Mouse (Mus musculus) forebrain, embryonic 11.5 days (tissue): ENCODE measurements at regions not wholly inside any gene's neighbourhood (a gene's known extent, or its start where the extent isn't known, plus 50 kb on each side); places are given as distances from the start of the nearest gene placed in this dataset.

Experiments
- ATAC-seq: fragments of 200-750 bp; cut with Nextera tagmentation; replicated peaks from 2 replicates; pipeline ENCODE4 v1.8.0; 2017; ENCODE audit warnings: moderate TSS enrichment; ENCODE audit not compliant: low FRiP score
- DNase-seq: peaks from one replicate; pipeline ENCODE4 v3.0.0-alpha.2; 2017; ENCODE audit warnings: low spot score
- H3K27ac ChIP-seq: fragments of 300-500 bp; sonication (generic); 2 replicates; pipeline ENCODE4 v1.5.1; 2014; ENCODE audit warnings: low read depth, low read length
- H3K27me3 ChIP-seq: fragments of 300-500 bp; sonication (generic); 2 replicates; pipeline ENCODE4 v1.6.1; 2014; ENCODE audit warnings: mild to moderate bottlenecking, low read length, mixed read lengths; ENCODE audit not compliant: control insufficient read depth, insufficient read depth
- H3K36me3 ChIP-seq: fragments of 300-500 bp; sonication (generic); 2 replicates; pipeline ENCODE4 v1.6.1; 2014; ENCODE audit warnings: mild to moderate bottlenecking, low read length, moderate library complexity, mixed read lengths; ENCODE audit not compliant: control insufficient read depth, insufficient read depth
- H3K4me1 ChIP-seq: fragments of 300-500 bp; sonication (generic); replicated peaks from 2 replicates; pipeline ENCODE4 v1.6.1; 2014; ENCODE audit warnings: low read length, mixed read lengths; ENCODE audit not compliant: control insufficient read depth, insufficient read depth
- H3K4me2 ChIP-seq: fragments of 300-500 bp; sonication (generic); 2 replicates; pipeline ENCODE4 v1.6.1; 2014; ENCODE audit warnings: low read depth, mild to moderate bottlenecking, low read length, moderate library complexity, mixed read lengths; ENCODE audit not compliant: severe bottlenecking
- H3K4me3 ChIP-seq: fragments of 300-500 bp; sonication (generic); 2 replicates; pipeline ENCODE4 v1.5.1; 2014; ENCODE audit warnings: low read depth, low read length
- H3K9ac ChIP-seq: fragments of 300-500 bp; sonication (generic); 2 replicates; pipeline ENCODE4 v1.6.1; 2014; ENCODE audit warnings: low read length
- H3K9me3 ChIP-seq: fragments of 300-500 bp; sonication (generic); 2 replicates; pipeline ENCODE4 v1.6.1; 2016; ENCODE audit warnings: low read length, mixed read lengths; ENCODE audit not compliant: control insufficient read depth
- WGBS: fragments of 180-500 bp; shearing (Covaris S2); extraction: QIAGEN DNeasy Blood & Tissue Kit; methylation state at CpG from one replicate; pipeline ENCODE4 v1.1.7; 2014; 5-methylcytosine and 5-hydroxymethylcytosine counted together

DNA sequence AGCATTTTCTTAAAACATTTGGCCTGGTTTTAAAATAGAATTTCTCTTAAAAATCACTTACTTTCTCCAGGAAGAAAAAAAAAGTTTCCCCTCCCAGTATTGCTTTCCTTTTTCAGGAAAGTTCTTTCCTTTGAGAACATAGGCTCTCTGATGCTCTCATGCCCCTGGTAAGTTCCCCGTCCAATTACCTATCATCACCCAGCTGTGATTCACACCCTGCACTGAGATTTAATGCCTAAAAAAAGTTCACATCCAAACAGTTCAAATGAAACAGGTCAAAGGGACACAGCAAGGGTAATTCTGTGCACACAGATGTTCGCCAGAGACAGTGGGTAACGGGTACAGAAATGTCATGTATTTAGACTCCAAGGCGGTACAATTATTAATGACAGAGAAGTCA is 191.8 kb upstream of the Tll1 start:
- Histone ChIP-seq H3K27ac (no peak overlapping the region), H3K36me3 (no peaks in the 10 kb centered on the region), H3K4me3 (no peak overlapping the region), H3K4me2 (no peak overlapping the region), H3K9me3 (no peaks in the 10 kb centered on the region), H3K4me1 (no peaks in the 10 kb centered on the region), H3K27me3 (no peaks in the 10 kb centered on the region), H3K9ac (no peak overlapping the region)
- no peak for ATAC-seq
- 85% methylated on average over 4 of the region's 4 CpGs for WGBS
- no peak for DNase-seq

- Histone ChIP-seq H3K9ac (no peak overlapping the region), H3K4me3 (no peak overlapping the region), H3K4me1 (no peaks in the 10 kb centered on the region), H3K27me3 (no peaks in the 10 kb centered on the region), H3K9me3 (no peaks in the 10 kb centered on the region), H3K36me3 (no peaks in the 10 kb centered on the region), H3K4me2 (no peak overlapping the region), H3K27ac (no peak overlapping the region)
- DNase-seq: no peak
- no peak for ATAC-seq
- WGBS: 83% methylated on average over 5 of the region's 5 CpGs
Measured at GRCm38 (mm10) chr8:64395816-64396215, 189.7 kb upstream of the Tll1 start.

DNA sequence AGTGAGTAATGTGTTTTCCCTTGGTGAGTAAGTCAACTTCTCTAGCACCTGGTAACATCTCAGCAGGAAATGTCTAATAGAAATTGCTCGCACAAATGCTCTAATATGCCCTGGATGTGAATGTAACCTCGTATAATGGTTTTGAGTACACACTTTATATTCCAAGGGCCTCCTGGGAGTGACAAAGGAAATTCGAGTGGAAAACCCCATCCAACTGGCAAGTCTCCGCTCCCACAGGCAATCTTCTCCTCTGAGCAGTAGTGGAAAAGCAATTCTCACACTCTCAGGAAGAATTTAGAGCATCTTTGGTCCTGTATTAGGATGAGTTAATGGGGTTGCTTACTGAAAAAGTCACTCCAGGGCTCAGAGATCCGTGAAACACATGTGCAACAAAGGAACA is 183.4 kb upstream of the Tll1 start:
- no peaks in the 10 kb centered on the region for H3K9me3 ChIP-seq
- WGBS: 68% methylated on average over 5 of the region's 5 CpGs
- H3K9ac ChIP-seq: no peak overlapping the region
- no peak overlapping the region for H3K4me3 ChIP-seq
- H3K36me3 ChIP-seq: no peaks in the 10 kb centered on the region
- H3K4me1 ChIP-seq: no peaks in the 10 kb centered on the region
- no peak overlapping the region for H3K4me2 ChIP-seq
- no peaks in the 10 kb centered on the region for H3K27me3 ChIP-seq
- H3K27ac ChIP-seq: no peak overlapping the region
- DNase-seq: no peak
- no peak for ATAC-seq

GRCm38 (mm10) chr8:64388299-64388698 is 182.2 kb upstream of the Tll1 start:
- Histone ChIP-seq H3K9me3 (no peaks in the 10 kb centered on the region), H3K27me3 (no peaks in the 10 kb centered on the region), H3K4me2 (no peak overlapping the region), H3K27ac (no peak overlapping the region), H3K4me1 (no peaks in the 10 kb centered on the region), H3K4me3 (no peak overlapping the region), H3K9ac (no peak overlapping the region), H3K36me3 (no peaks in the 10 kb centered on the region)
- ATAC-seq (no peak), DNase-seq (no peak)
- WGBS: 88% methylated on average over 2 of the region's 2 CpGs

- ATAC-seq (no peak), DNase-seq (no peak)
- 88% methylated on average over 9 of the region's 9 CpGs for WGBS
- Histone ChIP-seq H3K36me3 (no peaks in the 10 kb centered on the region), H3K9ac (no peak overlapping the region), H3K27me3 (no peaks in the 10 kb centered on the region), H3K4me1 (no peaks in the 10 kb centered on the region), H3K9me3 (no peaks in the 10 kb centered on the region), H3K4me2 (no peak overlapping the region), H3K27ac (no peak overlapping the region), H3K4me3 (no peak overlapping the region)
Measured at GRCm38 (mm10) chr8:64379732-64380349, 173.8 kb upstream of the Tll1 start.

- 81% methylated on average over 2 of the region's 2 CpGs for WGBS
Measured at GRCm38 (mm10) chr8:64377830-64378229, 171.8 kb upstream of the Tll1 start.

GRCm38 (mm10) chr8:64375509-64375908 is 169.4 kb upstream of the Tll1 start:
- Histone ChIP-seq H3K9ac (no peak overlapping the region), H3K4me1 (no peaks in the 10 kb centered on the region), H3K27ac (no peak overlapping the region), H3K36me3 (no peaks in the 10 kb centered on the region), H3K9me3 (no peaks in the 10 kb centered on the region), H3K4me2 (no peak overlapping the region), H3K27me3 (no peaks in the 10 kb centered on the region), H3K4me3 (no peak overlapping the region)
- DNase-seq: no peak
- no peak for ATAC-seq
- 88% methylated on average over 4 of the region's 4 CpGs for WGBS

More at GRCm38 (mm10) chr8:64377830-64378229, 171.8 kb upstream of the Tll1 start:
- Histone ChIP-seq H3K27me3 (no peaks in the 10 kb centered on the region), H3K4me2 (no peak overlapping the region), H3K27ac (no peak overlapping the region), H3K4me3 (no peak overlapping the region), H3K9me3 (no peaks in the 10 kb centered on the region), H3K9ac (no peak overlapping the region), H3K4me1 (no peaks in the 10 kb centered on the region), H3K36me3 (no peaks in the 10 kb centered on the region)
- ATAC-seq: no peak
- DNase-seq: no peak

GRCm38 (mm10) chr8:64374980-64375379 is 168.9 kb upstream of the Tll1 start:
- DNase-seq (no peak), ATAC-seq (no peak)
- no peak overlapping the region for H3K9ac ChIP-seq
- no peaks in the 10 kb centered on the region for H3K4me1 ChIP-seq
- H3K36me3 ChIP-seq: no peaks in the 10 kb centered on the region
- no peaks in the 10 kb centered on the region for H3K9me3 ChIP-seq
- no peak overlapping the region for H3K4me2 ChIP-seq
- no peak overlapping the region for H3K4me3 ChIP-seq
- H3K27me3 ChIP-seq: no peaks in the 10 kb centered on the region
- 74% methylated on average over 5 of the region's 5 CpGs for WGBS
- H3K27ac ChIP-seq: no peak overlapping the region

DNA sequence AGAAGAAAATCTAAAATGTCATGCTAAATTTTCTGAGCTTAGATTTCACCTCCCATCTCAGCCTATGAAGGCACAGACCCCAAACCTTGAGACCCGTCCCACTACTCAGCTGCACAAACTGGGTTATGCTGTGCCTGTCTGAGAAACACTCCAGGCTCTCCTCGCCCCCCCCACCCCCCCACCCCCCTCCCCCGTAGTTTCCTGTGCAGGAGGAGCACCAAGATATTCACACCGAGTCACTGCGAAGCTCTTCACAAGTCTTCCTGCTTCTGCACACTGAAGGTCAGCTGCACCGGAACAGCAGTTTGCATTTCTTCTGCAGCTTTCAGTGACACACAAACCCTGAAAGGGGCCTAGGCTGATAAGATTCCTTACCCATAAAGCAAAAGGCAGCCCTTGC is 163.9 kb upstream of the Tll1 start:
- 44% methylated on average over 6 of the region's 6 CpGs for WGBS
- no peaks in the 10 kb centered on the region for H3K4me1 ChIP-seq
- H3K9ac ChIP-seq: no peak overlapping the region
- ATAC-seq: no peak
- H3K27ac ChIP-seq: no peak overlapping the region
- no peaks in the 10 kb centered on the region for H3K36me3 ChIP-seq
- no peak overlapping the region for H3K4me3 ChIP-seq
- H3K4me2 ChIP-seq: no peak overlapping the region
- H3K9me3 ChIP-seq: no peaks in the 10 kb centered on the region
- DNase-seq: no peak
- H3K27me3 ChIP-seq: no peaks in the 10 kb centered on the region
